Mouse (Mus musculus) liver, postnatal 0 days (tissue): Measurements from ENCODE around the gene Sgk1.
A peak's percentile ranks its signal among the peaks of the same experiment; 100 is the strongest.

Experiments used
- CTCF ChIP-seq: sonication (generic); IDR thresholded peaks from 2 replicates; pipeline ENCODE4 v1.5.1; 2016; ENCODE audit warnings: antibody characterized with exemption, low read depth
- EP300 ChIP-seq: IDR thresholded peaks from 2 replicates; pipeline ENCODE4 v1.6.1; 2016; ENCODE audit warnings: antibody characterized with exemption, low read depth, mild to moderate bottlenecking

DNA sequence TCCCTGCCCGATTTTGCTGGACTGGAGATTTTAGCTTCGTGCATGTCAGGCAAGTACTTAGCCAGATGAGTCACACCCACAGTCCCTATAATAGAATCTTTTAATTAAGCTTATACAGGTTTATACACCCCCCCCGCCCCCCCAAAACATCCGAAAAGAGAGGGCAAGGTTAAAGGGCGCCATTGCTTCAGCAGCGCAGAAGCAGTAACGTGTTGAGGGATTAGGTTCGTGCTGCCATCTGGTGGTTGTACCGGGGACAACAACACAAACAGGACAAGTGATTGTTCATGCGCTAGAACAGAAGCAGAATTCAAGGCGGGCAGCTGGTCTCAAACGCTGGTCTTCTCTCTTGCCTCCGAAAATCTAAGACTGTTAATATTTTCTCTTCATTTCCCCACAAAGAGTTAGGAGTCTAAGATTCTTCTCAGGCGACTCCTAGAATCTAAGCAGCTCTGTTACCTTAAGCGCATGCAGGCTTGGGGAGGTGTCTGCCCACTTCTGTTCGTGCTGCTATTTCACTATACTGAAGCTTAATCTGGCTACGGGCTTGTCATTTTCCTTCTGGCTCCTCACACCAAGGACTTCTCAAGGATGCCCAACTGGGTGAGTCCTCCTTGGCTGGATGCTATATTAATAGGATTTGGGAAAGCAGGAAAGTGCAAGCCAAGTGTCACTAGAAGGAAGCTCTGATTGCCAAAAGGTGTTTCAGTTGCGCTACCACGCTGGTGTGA, 128.3 kb downstream of the Sgk1 start:
- TF ChIP-seq CTCF (peak; percentile 86), EP300 (no peak)
